Mouse (Mus musculus) E14TG2a.4 (cell line): ENCODE measurements around the gene Irs1.

Experiments used
- H3K27me3 ChIP-seq: 2 replicates; pipeline ENCODE4 v1.6.1; 2014; ENCODE audit warnings: low read length, control low read depth; ENCODE audit not compliant: insufficient read depth
- H3K36me3 ChIP-seq: 2 replicates; pipeline ENCODE4 v1.6.1; 2014; ENCODE audit warnings: low read length, control low read depth; ENCODE audit not compliant: insufficient read depth
- H3K4me1 ChIP-seq: replicated peaks from 2 replicates; pipeline ENCODE4 v1.6.1; 2014; ENCODE audit warnings: low read depth, low read length, control low read depth
- H3K4me3 ChIP-seq: replicated peaks from 2 replicates; pipeline ENCODE4 v1.5.1; 2014; ENCODE audit warnings: mild to moderate bottlenecking, low read length
- H3K9me3 ChIP-seq: 2 replicates; pipeline ENCODE4 v1.6.1; 2014; ENCODE audit warnings: low read length, control low read depth
- CTCF ChIP-seq: conservative IDR thresholded peaks from 2 replicates; pipeline ENCODE4 v1.5.1; 2014; ENCODE audit warnings: low read length
- NANOG ChIP-seq: IDR thresholded peaks from 2 replicates; pipeline ENCODE4 v1.6.1; 2014; ENCODE audit warnings: borderline replicate concordance, low read length, mixed read lengths
- POU5F1 ChIP-seq: IDR thresholded peaks from 2 replicates; pipeline ENCODE4 v1.6.1; 2014; ENCODE audit warnings: low read length, borderline replicate concordance

Gene Irs1

GRCm38 (mm10) chr1:82223042-82223795, 68.0 kb downstream of the Irs1 start:
- Histone ChIP-seq H3K36me3 (no peaks in the 10 kb centered on the region), H3K4me3 (no peak overlapping the region), H3K9me3 (peaks cover 21% of the 10 kb centered on the region), H3K27me3 (no peaks in the 10 kb centered on the region), H3K4me1 (no peaks in the 10 kb centered on the region)
- TF ChIP-seq POU5F1 (no peak), NANOG (no peak), CTCF (no peak)

DNA sequence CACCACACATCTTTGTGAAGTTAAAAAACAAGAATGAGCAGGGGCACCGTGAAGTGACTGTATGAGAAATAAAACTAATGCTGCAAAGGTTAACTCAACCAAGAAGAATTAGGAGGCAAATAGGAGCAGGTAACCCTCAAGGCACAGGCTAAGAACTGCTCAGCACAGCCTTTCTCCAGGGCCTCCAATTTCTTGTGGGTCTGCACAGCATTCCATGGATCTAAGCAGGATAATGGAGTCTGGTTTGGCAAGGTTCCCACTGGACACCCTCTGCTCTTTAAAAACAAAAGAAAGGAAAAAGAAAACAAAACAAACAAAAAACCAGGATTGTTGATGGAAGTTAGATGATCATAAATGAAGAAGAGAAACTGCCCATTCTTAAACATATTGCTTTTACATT, 69.8 kb downstream of the Irs1 start:
- Histone ChIP-seq H3K4me1 (no peaks in the 10 kb centered on the region), H3K9me3 (peaks cover 17% of the 10 kb centered on the region), H3K4me3 (no peak overlapping the region), H3K36me3 (no peaks in the 10 kb centered on the region), H3K27me3 (no peaks in the 10 kb centered on the region)
- no peak for TF ChIP-seq POU5F1
- no peak for TF ChIP-seq CTCF
- no peak for TF ChIP-seq NANOG

DNA sequence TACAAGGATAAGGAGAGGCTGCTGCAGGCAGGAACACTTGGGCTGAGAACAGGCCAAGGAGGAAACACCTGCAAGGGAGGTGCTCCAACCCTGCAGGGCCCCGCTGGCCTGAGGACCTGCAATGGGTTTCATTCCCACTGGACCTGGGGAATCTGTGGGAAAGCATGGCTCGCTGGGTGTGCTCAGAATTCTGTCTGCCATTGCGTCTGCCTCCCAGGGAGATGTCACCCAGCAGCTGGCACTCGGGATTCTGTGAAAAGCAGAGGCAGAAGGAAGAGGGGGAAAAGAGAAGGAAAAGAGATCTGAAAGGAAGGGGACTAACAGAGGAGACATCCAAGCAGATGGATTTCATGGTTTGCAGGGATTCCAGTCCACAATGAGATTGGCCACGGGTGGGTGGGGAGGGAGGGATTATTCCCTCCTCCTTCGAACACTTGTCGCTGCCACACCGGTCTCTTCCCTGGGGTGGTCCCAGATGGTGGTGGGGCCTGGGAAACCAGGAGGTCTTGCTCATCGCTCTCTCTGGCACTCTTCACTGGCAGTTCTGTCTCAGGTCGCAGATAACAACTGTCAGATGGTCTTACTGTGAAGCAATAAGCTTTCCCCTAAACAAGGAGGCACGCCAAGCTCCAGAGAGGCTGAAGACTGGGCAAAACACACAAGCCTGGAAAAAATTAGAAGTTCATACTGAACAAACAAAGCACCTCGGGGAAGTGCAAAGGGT, 70.4 kb downstream of the Irs1 start:
- Histone ChIP-seq H3K27me3 (no peaks in the 10 kb centered on the region), H3K9me3 (peaks cover 10% of the 10 kb centered on the region), H3K4me3 (no peak overlapping the region), H3K4me1 (no peaks in the 10 kb centered on the region), H3K36me3 (no peaks in the 10 kb centered on the region)
- no peak for TF ChIP-seq NANOG
- TF ChIP-seq CTCF: no peak
- TF ChIP-seq POU5F1: no peak

DNA sequence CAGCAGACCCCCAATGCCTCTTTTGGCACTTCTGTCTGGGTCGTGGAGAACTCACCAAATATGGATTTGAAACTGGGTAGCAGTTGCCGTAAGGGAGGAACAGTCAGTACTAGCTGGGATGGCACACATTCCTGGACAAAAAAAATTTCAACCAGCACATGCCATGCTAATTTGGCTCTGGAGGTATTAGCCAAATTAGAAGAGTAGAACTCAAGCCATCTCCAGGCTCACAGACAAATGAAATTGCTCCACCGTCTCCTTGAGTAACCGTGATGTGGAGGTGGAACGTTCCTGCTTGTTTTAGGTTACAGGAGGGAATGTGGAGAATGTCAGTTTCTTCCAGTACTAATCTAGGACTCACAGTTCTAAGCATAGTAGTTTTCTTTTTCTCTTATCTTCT, 83.7 kb downstream of the Irs1 start:
- Histone ChIP-seq H3K4me3 (no peak overlapping the region), H3K4me1 (no peaks in the 10 kb centered on the region), H3K27me3 (no peaks in the 10 kb centered on the region), H3K9me3 (peaks cover 9% of the 10 kb centered on the region), H3K36me3 (no peaks in the 10 kb centered on the region)
- no peak for TF ChIP-seq CTCF
- TF ChIP-seq POU5F1: no peak
- TF ChIP-seq NANOG: no peak

DNA sequence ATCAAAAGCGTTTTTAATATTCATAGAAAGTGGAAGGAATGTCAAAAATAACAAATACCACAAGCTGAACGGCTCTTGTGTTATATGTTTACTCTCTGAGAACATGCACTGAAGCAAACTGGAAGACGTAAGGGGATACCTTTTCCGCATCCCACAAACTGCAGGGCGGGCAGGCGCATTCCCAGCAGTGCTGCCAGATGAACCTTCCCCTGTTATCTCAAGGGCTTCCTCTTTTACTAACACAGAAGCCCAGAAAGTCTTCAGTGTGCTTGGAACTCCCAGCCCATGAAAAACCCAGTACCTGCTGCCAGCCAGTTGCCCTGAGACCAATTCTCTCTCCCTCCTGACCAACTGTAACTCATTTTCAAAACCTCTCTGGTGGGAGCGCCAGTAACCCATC, 90.6 kb downstream of the Irs1 start:
- Histone ChIP-seq H3K4me1 (no peaks in the 10 kb centered on the region), H3K9me3 (no peaks in the 10 kb centered on the region), H3K4me3 (no peak overlapping the region), H3K36me3 (no peaks in the 10 kb centered on the region), H3K27me3 (no peaks in the 10 kb centered on the region)
- TF ChIP-seq POU5F1 (no peak), NANOG (no peak), CTCF (no peak)

- Histone ChIP-seq H3K9me3 (no peaks in the 10 kb centered on the region), H3K4me3 (no peak overlapping the region), H3K4me1 (no peaks in the 10 kb centered on the region), H3K36me3 (no peaks in the 10 kb centered on the region), H3K27me3 (no peaks in the 10 kb centered on the region)
- no peak for TF ChIP-seq NANOG
- no peak for TF ChIP-seq POU5F1
- no peak for TF ChIP-seq CTCF
These were observed 91.3 kb downstream of the Irs1 start for GRCm38 (mm10) chr1:82199918-82200317.

DNA sequence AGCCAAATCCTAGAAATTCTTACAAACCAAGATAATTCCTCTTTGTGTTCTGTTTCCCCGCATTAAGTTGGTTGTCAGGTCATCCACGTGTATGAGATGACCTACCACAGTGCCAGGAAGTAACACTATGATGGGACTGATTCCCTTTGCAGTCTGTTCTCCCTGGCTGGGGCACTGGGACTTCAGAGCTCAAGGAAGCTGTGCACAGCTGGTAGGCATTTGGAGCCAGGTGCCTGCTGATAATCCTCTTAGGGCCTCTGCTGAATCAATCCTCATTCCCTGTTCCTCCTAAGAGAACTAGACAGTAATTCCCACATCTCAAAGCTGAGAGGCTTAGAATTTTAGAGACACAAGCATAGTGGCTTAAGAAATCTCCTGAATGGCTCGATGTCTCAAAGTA, 99.6 kb downstream of the Irs1 start:
- TF ChIP-seq POU5F1: no peak
- no peak for TF ChIP-seq CTCF
- TF ChIP-seq NANOG: no peak
- H3K27me3 ChIP-seq: no peaks in the 10 kb centered on the region
- H3K36me3 ChIP-seq: no peaks in the 10 kb centered on the region
- H3K4me1 ChIP-seq: no peaks in the 10 kb centered on the region
- no peaks in the 10 kb centered on the region for H3K9me3 ChIP-seq
- H3K4me3 ChIP-seq: no peak overlapping the region

DNA sequence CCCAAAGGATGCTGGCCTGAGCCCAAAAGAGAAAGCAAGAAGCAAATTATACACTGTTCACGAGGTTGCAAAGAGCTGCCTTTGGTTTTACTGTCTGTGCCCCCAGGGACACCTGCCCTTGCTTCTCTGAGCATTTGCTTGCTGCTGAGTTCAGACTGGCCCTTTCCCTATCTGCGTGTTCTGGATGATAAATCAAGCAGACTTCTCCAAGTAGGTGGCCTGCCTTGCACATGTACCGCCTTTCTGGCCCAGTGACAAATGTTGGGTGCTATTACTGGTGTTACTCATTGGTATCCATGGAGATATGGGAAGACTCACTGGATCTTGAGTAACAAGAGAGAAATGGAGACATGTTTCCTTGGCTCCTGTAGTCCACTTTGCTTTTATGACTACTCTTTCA, 101.7 kb downstream of the Irs1 start:
- no peak overlapping the region for H3K4me3 ChIP-seq
- H3K4me1 ChIP-seq: no peaks in the 10 kb centered on the region
- H3K36me3 ChIP-seq: no peaks in the 10 kb centered on the region
- TF ChIP-seq NANOG: no peak
- no peak for TF ChIP-seq CTCF
- no peak for TF ChIP-seq POU5F1
- no peaks in the 10 kb centered on the region for H3K9me3 ChIP-seq
- no peaks in the 10 kb centered on the region for H3K27me3 ChIP-seq
